Mouse (Mus musculus): Measurements from ENCODE around the gene Sfrp5. TPM values are rescaled to one million over a fixed set of nuclear protein-coding genes. Genes with fewer than 3 reads are reported as not detected.
A peak's percentile ranks its signal among the peaks of the same experiment; 100 is the strongest.

Gene Sfrp5
- polyA plus RNA-seq, 1 experiment from 2014 or later = 8.3 TPM

- 32% methylated on average over 13 of the region's 13 CpGs for WGBS
- H3K27me3 ChIP-seq (replicated peaks; ENCODE audit: control insufficient read depth, insufficient read depth, low read length) = no peaks in the 10 kb centered on the region
- 0 out of 2 replicates have a peak overlapping the region, but pooled peaks have one; percentile 33 for H3K9ac ChIP-seq (ENCODE audit: low read depth, low read length)
- ATAC-seq = peak; percentile 46; the same call in 1 of the 2 replicates
- peaks cover 7% of the 10 kb centered on the region for H3K4me1 ChIP-seq (ENCODE audit: control insufficient read depth, insufficient read depth, low read length)
- H3K4me3 ChIP-seq (ENCODE audit: low read length) = no peak overlapping the region
- no peaks in the 10 kb centered on the region for H3K36me3 ChIP-seq (ENCODE audit: control insufficient read depth, insufficient read depth, low read length)
- no peaks in the 10 kb centered on the region for H3K9me3 ChIP-seq (ENCODE audit: control insufficient read depth, low read length)
- no peak overlapping the region for H3K27ac ChIP-seq (ENCODE audit: low read length)
- H3K4me2 ChIP-seq (ENCODE audit: low read depth, low read length) = 0 out of 2 replicates have a peak overlapping the region, but pooled peaks have one; percentile 16
Measured at GRCm38 (mm10) chr19:42158246-42159017, 43.6 kb downstream of the Sfrp5 start.

GRCm38 (mm10) chr19:42157493-42158237 is 44.4 kb downstream of the Sfrp5 start:
- peaks cover 7% of the 10 kb centered on the region for H3K4me1 ChIP-seq (ENCODE audit: control insufficient read depth, insufficient read depth, low read length)
- no peak for ATAC-seq
- no peaks in the 10 kb centered on the region for H3K9me3 ChIP-seq (ENCODE audit: control insufficient read depth, low read length)
- no peak overlapping the region for H3K27ac ChIP-seq (ENCODE audit: low read length)
- H3K36me3 ChIP-seq (ENCODE audit: control insufficient read depth, insufficient read depth, low read length) = no peaks in the 10 kb centered on the region
- 57% methylated on average over 12 of the region's 12 CpGs for WGBS
- 0 out of 2 replicates have a peak overlapping the region, but pooled peaks have one; percentile 33 for H3K9ac ChIP-seq (ENCODE audit: low read depth, low read length)
- H3K27me3 ChIP-seq (replicated peaks; ENCODE audit: control insufficient read depth, insufficient read depth, low read length) = no peaks in the 10 kb centered on the region
- H3K4me3 ChIP-seq (ENCODE audit: low read length) = no peak overlapping the region
- no peak overlapping the region for H3K4me2 ChIP-seq (ENCODE audit: low read depth, low read length)

DNA sequence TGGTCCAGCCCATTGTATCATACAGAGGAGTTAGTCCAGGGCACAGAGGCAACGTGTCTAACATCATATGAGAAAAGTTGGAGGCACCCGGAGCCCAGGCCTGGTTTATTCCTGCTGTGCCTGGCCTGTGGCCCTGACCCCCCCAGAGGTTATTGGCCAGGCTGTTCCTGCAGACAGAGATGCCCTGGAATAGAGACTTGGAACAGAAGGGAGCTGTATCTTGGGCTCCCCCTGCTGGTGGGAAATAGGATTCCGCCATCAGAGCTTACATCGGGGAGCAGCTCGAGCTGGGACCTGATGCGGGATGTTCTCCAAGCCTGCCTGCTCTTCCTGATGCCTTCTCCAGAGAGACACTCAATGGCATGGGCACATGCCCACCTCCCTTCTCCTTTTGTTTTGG is 50.1 kb downstream of the Sfrp5 start:
- Histone ChIP-seq H3K4me2 (ENCODE audit: low read depth, low read length) (no peak overlapping the region), H3K9me3 (ENCODE audit: control insufficient read depth, low read length) (no peaks in the 10 kb centered on the region)
- WGBS = 2% methylated on average over 6 of the region's 6 CpGs

DNA sequence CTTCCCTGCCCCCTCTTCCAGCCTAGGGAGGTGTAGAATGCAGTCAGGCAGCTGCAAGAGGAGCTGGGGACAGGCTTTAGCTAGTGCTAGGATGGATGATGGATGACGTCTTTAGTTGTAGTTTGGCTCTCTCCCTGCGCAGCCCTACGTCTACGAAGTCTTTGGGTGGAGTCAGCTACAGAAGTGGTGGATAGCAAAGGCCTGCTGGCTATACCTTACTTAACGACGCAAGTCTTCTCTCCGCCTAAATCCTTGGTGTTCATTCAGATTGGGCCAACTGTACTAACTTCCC is 53.5 kb downstream of the Sfrp5 start:
- Histone ChIP-seq H3K4me2 (ENCODE audit: low read depth, low read length) (peak overlapping the region; percentile 87), H3K4me1 (ENCODE audit: control insufficient read depth, insufficient read depth, low read length) (peaks cover 31% of the 10 kb centered on the region), H3K9me3 (ENCODE audit: control insufficient read depth, low read length) (no peaks in the 10 kb centered on the region), H3K4me3 (ENCODE audit: low read length) (peak overlapping the region; percentile 72), H3K36me3 (ENCODE audit: control insufficient read depth, insufficient read depth, low read length) (no peaks in the 10 kb centered on the region), H3K27ac (ENCODE audit: low read length) (peak overlapping the region; percentile 87; the same call in 1 of the 2 replicates), H3K9ac (ENCODE audit: low read depth, low read length) (peak overlapping the region; percentile 87), H3K27me3 (replicated peaks; ENCODE audit: control insufficient read depth, insufficient read depth, low read length) (no peaks in the 10 kb centered on the region)
- peak; percentile 38 for ATAC-seq
- 18% methylated on average over 7 of the region's 7 CpGs for WGBS

More for the DNA sequence above, 50.1 kb downstream of the Sfrp5 start:
- Histone ChIP-seq H3K27ac (ENCODE audit: low read length) (no peak overlapping the region), H3K4me3 (ENCODE audit: low read length) (no peak overlapping the region), H3K9ac (ENCODE audit: low read depth, low read length) (no peak overlapping the region), H3K27me3 (replicated peaks; ENCODE audit: control insufficient read depth, insufficient read depth, low read length) (no peaks in the 10 kb centered on the region), H3K36me3 (ENCODE audit: control insufficient read depth, insufficient read depth, low read length) (no peaks in the 10 kb centered on the region), H3K4me1 (ENCODE audit: control insufficient read depth, insufficient read depth, low read length) (peaks cover 28% of the 10 kb centered on the region)
- peak; percentile 38; the same call in 1 of the 2 replicates for ATAC-seq

Other genes with a start within 250 kb of the Sfrp5 start
- 27.8 and 28.4 TPM in 2 replicates for gene Mms19, start 221.1 kb downstream of the Sfrp5 start, polyA plus RNA-seq (2015; fragmentation: Nextera tagmentation; extraction: Ambion mirVana)
- 11.2 and 13.3 TPM in 2 replicates for gene Ubtd1, start 220.5 kb downstream of the Sfrp5 start, polyA plus RNA-seq (2015; fragmentation: Nextera tagmentation; extraction: Ambion mirVana)
- 0.16 TPM in 1 of 2 replicates, not detected in the other for gene Ankrd2, start 166.3 kb downstream of the Sfrp5 start, polyA plus RNA-seq (2015; fragmentation: Nextera tagmentation; extraction: Ambion mirVana)
- 2.2 and 2.7 TPM in 2 replicates for gene Hoga1, start 156.6 kb downstream of the Sfrp5 start, polyA plus RNA-seq (2015; fragmentation: Nextera tagmentation; extraction: Ambion mirVana)
- gene 4933411K16Rik, start 150.0 kb downstream of the Sfrp5 start, polyA plus RNA-seq (2015; fragmentation: Nextera tagmentation; extraction: Ambion mirVana) = 0.16 TPM in 1 of 2 replicates, not detected in the other
- gene Morn4, start 115.9 kb downstream of the Sfrp5 start, polyA plus RNA-seq (2015; fragmentation: Nextera tagmentation; extraction: Ambion mirVana) = 13.9 and 15.8 TPM in 2 replicates
- 6.4 and 6.6 TPM in 2 replicates for gene Pi4k2a, start 111.8 kb downstream of the Sfrp5 start, polyA plus RNA-seq (2015; fragmentation: Nextera tagmentation; extraction: Ambion mirVana)
- 41.5 and 43.8 TPM in 2 replicates for gene Avpi1, start 73.2 kb downstream of the Sfrp5 start, polyA plus RNA-seq (2015; fragmentation: Nextera tagmentation; extraction: Ambion mirVana)
- gene Marveld1, start 54.9 kb downstream of the Sfrp5 start, polyA plus RNA-seq (2015; fragmentation: Nextera tagmentation; extraction: Ambion mirVana) = 4.4 and 4.6 TPM in 2 replicates
- 19.0 and 20.6 TPM in 2 replicates for gene Zfyve27, start 38.3 kb downstream of the Sfrp5 start, polyA plus RNA-seq (2015; fragmentation: Nextera tagmentation; extraction: Ambion mirVana)
- 1.0 and 1.2 TPM in 2 replicates for gene Golga7b, start 45.3 kb upstream of the Sfrp5 start, polyA plus RNA-seq (2015; fragmentation: Nextera tagmentation; extraction: Ambion mirVana)
- 4.8 and 5.6 TPM in 2 replicates for gene Crtac1, start 229.5 kb upstream of the Sfrp5 start, polyA plus RNA-seq (2015; fragmentation: Nextera tagmentation; extraction: Ambion mirVana)